Mouse (Mus musculus): ENCODE results near the gene Tfap2b. TPM values are rescaled to one million over a fixed set of nuclear protein-coding genes. Genes with fewer than 3 reads are reported as not detected.

The Tfap2b gene
- polyA plus RNA-seq, 1 experiment, result 17.9 TPM

GRCm38 (mm10) chr1:19241316-19241715 is 32.6 kb downstream of the Tfap2b start:
- Histone ChIP-seq H3K27ac (ENCODE audit: insufficient read depth, low read length) (no peak overlapping the region), H3K27me3 (ENCODE audit: control insufficient read depth, insufficient read depth, low read length) (peaks cover 1% of the 10 kb centered on the region; the same call in 1 of the 2 replicates), H3K4me1 (ENCODE audit: control insufficient read depth, insufficient read depth, low read length) (no peaks in the 10 kb centered on the region), H3K4me3 (replicated peaks; ENCODE audit: insufficient read depth, low read depth, low read length) (no peak overlapping the region)
- TF ChIP-seq POLR2A (IDR thresholded peaks at IDR 0.05; ENCODE audit: borderline replicate concordance, insufficient read depth, low read length) (no peak), CTCF (IDR thresholded peaks at IDR 0.05; ENCODE audit: borderline replicate concordance, insufficient read depth, low read depth, low read length) (no peak)
- DNase-seq, result no peak
- WGBS, result 1% methylated on average over 20 of the region's 20 CpGs

DNA sequence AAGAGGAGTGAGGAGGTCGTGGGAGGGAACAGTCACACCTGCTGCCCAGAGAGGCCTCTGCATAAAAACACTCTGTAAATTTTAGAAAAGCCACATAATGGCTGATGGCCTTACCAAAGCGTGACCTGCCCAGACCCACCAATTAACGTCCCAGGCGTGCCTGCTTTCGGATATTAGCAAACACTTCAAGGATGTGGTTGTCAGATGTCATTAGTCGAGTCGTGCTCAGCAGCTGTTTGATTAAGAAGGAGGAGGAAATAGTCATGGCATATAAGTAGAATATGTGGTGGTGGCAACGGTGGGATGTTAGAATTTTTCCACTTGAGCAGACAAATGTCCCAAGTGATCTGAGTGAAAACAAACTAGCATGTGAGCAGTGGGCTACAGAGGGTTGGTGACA is 33.3 kb downstream of the Tfap2b start:
- Histone ChIP-seq H3K27me3 (ENCODE audit: control insufficient read depth, insufficient read depth, low read length) (peaks cover 1% of the 10 kb centered on the region; the same call in 1 of the 2 replicates), H3K4me1 (ENCODE audit: control insufficient read depth, insufficient read depth, low read length) (no peaks in the 10 kb centered on the region)
- TF ChIP-seq CTCF (IDR thresholded peaks at IDR 0.05; ENCODE audit: borderline replicate concordance, insufficient read depth, low read depth, low read length) (no peak), POLR2A (IDR thresholded peaks at IDR 0.05; ENCODE audit: borderline replicate concordance, insufficient read depth, low read length) (no peak)

GRCm38 (mm10) chr1:19245032-19245431 is 36.3 kb downstream of the Tfap2b start:
- DNase-seq, result no peak
- Histone ChIP-seq H3K4me1 (ENCODE audit: control insufficient read depth, insufficient read depth, low read length) (no peaks in the 10 kb centered on the region), H3K27ac (ENCODE audit: insufficient read depth, low read length) (no peak overlapping the region), H3K4me3 (replicated peaks; ENCODE audit: insufficient read depth, low read depth, low read length) (no peak overlapping the region), H3K27me3 (ENCODE audit: control insufficient read depth, insufficient read depth, low read length) (peaks cover 1% of the 10 kb centered on the region; the same call in 1 of the 2 replicates)
- TF ChIP-seq POLR2A (IDR thresholded peaks at IDR 0.05; ENCODE audit: borderline replicate concordance, insufficient read depth, low read length) (no peak), CTCF (IDR thresholded peaks at IDR 0.05; ENCODE audit: borderline replicate concordance, insufficient read depth, low read depth, low read length) (no peak)
- WGBS, result 7% methylated on average over 4 of the region's 4 CpGs

More for the DNA sequence above, 33.3 kb downstream of the Tfap2b start:
- 13% methylated on average over 8 of the region's 8 CpGs for WGBS
- DNase-seq, result no peak
- no peak overlapping the region for H3K27ac ChIP-seq (ENCODE audit: insufficient read depth, low read length)
- no peak overlapping the region for H3K4me3 ChIP-seq (replicated peaks; ENCODE audit: insufficient read depth, low read depth, low read length)

- no peak for DNase-seq
- H3K4me1 ChIP-seq (ENCODE audit: control insufficient read depth, insufficient read depth, low read length), result no peaks in the 10 kb centered on the region
- no peak overlapping the region for H3K4me3 ChIP-seq (replicated peaks; ENCODE audit: insufficient read depth, low read depth, low read length)
- no peaks in the 10 kb centered on the region for H3K27me3 ChIP-seq (ENCODE audit: control insufficient read depth, insufficient read depth, low read length)
- TF ChIP-seq CTCF (IDR thresholded peaks at IDR 0.05; ENCODE audit: borderline replicate concordance, insufficient read depth, low read depth, low read length), result no peak
- no peak for TF ChIP-seq POLR2A (IDR thresholded peaks at IDR 0.05; ENCODE audit: borderline replicate concordance, insufficient read depth, low read length)
- 26% methylated on average over 6 of the region's 6 CpGs for WGBS
- H3K27ac ChIP-seq (ENCODE audit: insufficient read depth, low read length), result no peak overlapping the region
Measured at GRCm38 (mm10) chr1:19251286-19251685, 42.6 kb downstream of the Tfap2b start.

- no peaks in the 10 kb centered on the region for H3K4me1 ChIP-seq (ENCODE audit: control insufficient read depth, insufficient read depth, low read length)
- 19% methylated on average over 1 of the region's 1 CpGs for WGBS
- H3K4me3 ChIP-seq (replicated peaks; ENCODE audit: insufficient read depth, low read depth, low read length), result no peak overlapping the region
- DNase-seq, result no peak
- no peaks in the 10 kb centered on the region for H3K27me3 ChIP-seq (ENCODE audit: control insufficient read depth, insufficient read depth, low read length)
- H3K27ac ChIP-seq (ENCODE audit: insufficient read depth, low read length), result no peak overlapping the region
- TF ChIP-seq POLR2A (IDR thresholded peaks at IDR 0.05; ENCODE audit: borderline replicate concordance, insufficient read depth, low read length) (no peak), CTCF (IDR thresholded peaks at IDR 0.05; ENCODE audit: borderline replicate concordance, insufficient read depth, low read depth, low read length) (no peak)
Measured at GRCm38 (mm10) chr1:19269596-19269995, 60.9 kb downstream of the Tfap2b start.

Other genes with a start within 250 kb of the Tfap2b start
- 1.6 and 2.2 TPM in 2 replicates for gene Tfap2d, start 105.9 kb upstream of the Tfap2b start, polyA plus RNA-seq (2012; rRNA removed)